In the genomic region with DNA sequence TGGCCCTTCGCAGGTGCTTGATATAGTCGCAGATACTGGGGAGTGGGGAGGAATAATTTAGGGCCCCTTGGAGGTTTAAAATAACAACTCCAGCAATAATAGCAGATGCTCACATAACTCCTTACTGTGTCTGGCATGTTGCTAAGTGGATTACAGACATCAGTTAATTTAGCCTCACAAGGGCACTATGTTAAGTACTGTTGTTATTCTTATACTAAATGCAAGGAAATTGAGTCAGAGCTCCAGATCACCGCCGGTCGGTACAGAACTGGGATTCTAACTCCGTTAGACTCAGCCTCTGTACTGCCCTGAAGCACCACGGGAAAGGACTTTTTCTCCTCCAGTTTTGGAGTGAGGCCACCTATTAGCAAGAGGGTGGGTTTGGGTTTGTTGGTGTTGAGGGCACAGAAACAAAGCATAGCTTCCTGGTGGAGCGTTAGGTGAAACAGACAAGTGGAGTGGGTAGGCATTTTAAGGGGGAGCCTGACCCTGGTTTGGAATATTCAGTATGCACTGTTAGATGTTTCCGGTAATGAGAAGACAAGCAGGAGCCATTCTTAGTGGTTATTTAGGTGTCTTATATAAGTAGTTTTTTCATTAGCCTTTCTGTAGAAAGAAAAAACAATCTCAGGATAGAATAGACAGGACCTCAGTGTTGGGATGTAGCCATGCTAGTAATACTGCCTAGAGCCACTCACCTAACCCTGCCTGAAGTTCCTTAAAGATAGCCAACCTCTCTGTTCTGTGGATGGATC, we compare ENCODE assay signal across 8 mouse cellular contexts. TPM values are rescaled to one million over a fixed set of nuclear protein-coding genes. Genes with fewer than 3 reads are reported as not detected.
A peak's percentile ranks its signal among the peaks of the same experiment; 100 is the strongest.
DNase-seq lines count a peak whose midpoint lies in the region; ATAC-seq and TF ChIP-seq lines count a peak whose summit lies in the region.

No protein-coding gene starts in this region.

- H3K27me3 ChIP-seq in forebrain, embryonic 10.5 days (ENCODE audit: poor library complexity, severe bottlenecking): no peaks in the 10 kb centered on the region
- no peaks in the 10 kb centered on the region for H3K27me3 ChIP-seq in kidney, embryonic 15.5 days
- no peaks in the 10 kb centered on the region for H3K27me3 ChIP-seq in neural tube, embryonic 15.5 days (replicated peaks)

- peak overlapping the region; percentile 100 for H3K27ac ChIP-seq in left cerebral cortex, adult 2 months
- H3K27ac ChIP-seq in forebrain, embryonic 10.5 days: peak overlapping the region; percentile 100
- peak overlapping the region; percentile 100 for H3K27ac ChIP-seq in kidney, embryonic 15.5 days
- peak overlapping the region; percentile 99 for H3K27ac ChIP-seq in neural tube, embryonic 15.5 days (replicated peaks)

- no peak for TF ChIP-seq CTCF in left cerebral cortex, adult 2 months (IDR thresholded peaks at IDR 0.05)

- no peaks in the 10 kb centered on the region for H3K9me3 ChIP-seq in forebrain, embryonic 10.5 days
- no peaks in the 10 kb centered on the region for H3K9me3 ChIP-seq in kidney, embryonic 15.5 days (replicated peaks)
- no peaks in the 10 kb centered on the region for H3K9me3 ChIP-seq in neural tube, embryonic 15.5 days (replicated peaks)

- H3K4me2 ChIP-seq in kidney, embryonic 15.5 days: peak overlapping the region; percentile 84
- H3K4me2 ChIP-seq in neural tube, embryonic 15.5 days: peak overlapping the region; percentile 70

- intact Hi-C loops in left cerebral cortex, adult 2 months (cut with DNase I): loop anchor here (2.0 kb wide), 1 partner anchor 199 kb away; no protein-coding TSS in a partner anchor
- intact Hi-C loops in left cerebral cortex, postnatal 10 days (cut with DNase I): no loop called here

- no peak for ATAC-seq in kidney, embryonic 15.5 days (replicated peaks; ENCODE audit: low FRiP score)
- ATAC-seq in neural tube, embryonic 15.5 days (ENCODE audit: low FRiP score): no peak

- 0 out of 2 replicates have a peak overlapping the region, but pooled peaks have one; percentile 97 for H3K9ac ChIP-seq in kidney, embryonic 15.5 days
- peak overlapping the region; percentile 98 for H3K9ac ChIP-seq in neural tube, embryonic 15.5 days (replicated peaks)

- H3K4me3 ChIP-seq in left cerebral cortex, adult 2 months: peak overlapping the region; percentile 84
- peak overlapping the region; percentile 96 for H3K4me3 ChIP-seq in forebrain, embryonic 10.5 days
- peak overlapping the region; percentile 85 for H3K4me3 ChIP-seq in kidney, embryonic 15.5 days (replicated peaks)
- peak overlapping the region; percentile 92 for H3K4me3 ChIP-seq in neural tube, embryonic 15.5 days (replicated peaks)

- peaks cover 73% of the 10 kb centered on the region for H3K4me1 ChIP-seq in forebrain, embryonic 10.5 days
- peaks cover 60% of the 10 kb centered on the region for H3K4me1 ChIP-seq in kidney, embryonic 15.5 days
- H3K4me1 ChIP-seq in neural tube, embryonic 15.5 days: peaks cover 44% of the 10 kb centered on the region

- H3K36me3 ChIP-seq in forebrain, embryonic 10.5 days (replicated peaks): peaks cover 22% of the 10 kb centered on the region
- H3K36me3 ChIP-seq in kidney, embryonic 15.5 days: no peaks in the 10 kb centered on the region
- no peaks in the 10 kb centered on the region for H3K36me3 ChIP-seq in neural tube, embryonic 15.5 days

- no peak for DNase-seq in left cerebral cortex, adult 2 months (ENCODE audit: extremely low spot score in 1 of 2, low spot score in 2 of 2)
- no peak for DNase-seq in left cerebral cortex, postnatal 10 days (ENCODE audit: extremely low spot score in 1 of 2, low spot score in 2 of 2)
- DNase-seq in forebrain, embryonic 10.5 days (ENCODE audit: extremely low spot score, low spot score): no peak
- no peak for DNase-seq in ovary, postnatal 36 days (ENCODE audit: low spot score)
- DNase-seq in right cerebral cortex, adult 2 months (ENCODE audit: low spot score in 2 of 2): no peak
- no peak for DNase-seq in ovary, adult 18-20 months (ENCODE audit: low spot score)

- 69% methylated on average over 9 of the region's 9 CpGs for WGBS in forebrain, embryonic 10.5 days
- 46% methylated on average over 9 of the region's 9 CpGs for WGBS in kidney, embryonic 15.5 days
- WGBS in neural tube, embryonic 15.5 days: 31% methylated on average over 9 of the region's 9 CpGs

RNA-seq across cellular contexts. Expression of gene Anp32a, which starts 4.7 kb away (rescaled TPM):
- total RNA-seq in left cerebral cortex, adult 2 months (2021): 100 to 1,000 TPM; 278 to 279 TPM
- total RNA-seq in left cerebral cortex, postnatal 10 days (2021): 100 to 1,000 TPM; 232 to 233 TPM
- 224 and 281 TPM in 2 replicates for polyA plus RNA-seq in forebrain, embryonic 10.5 days (2016; fragmentation: Nextera tagmentation; extraction: Ambion mirVana)
- polyA plus RNA-seq in kidney, embryonic 15.5 days (2015; fragmentation: Nextera tagmentation; extraction: Ambion mirVana): 217 and 225 TPM in 2 replicates
- 131 and 170 TPM in 2 replicates for polyA plus RNA-seq in neural tube, embryonic 15.5 days (2015; fragmentation: Nextera tagmentation; extraction: Ambion mirVana)
